Mouse (Mus musculus) heart, embryonic 10.5 days (tissue): Measurements from ENCODE around the gene 1700017B05Rik. TPM values are rescaled to one million over a fixed set of nuclear protein-coding genes. Genes with fewer than 3 reads are reported as not detected.

Experiments
- DNase-seq: peaks from one replicate; pipeline ENCODE4 v3.0.0-alpha.2; 2017; ENCODE audit warnings: low spot score
- H3K27ac ChIP-seq: fragments of 300-500 bp; sonication (generic); 2 replicates; pipeline ENCODE4 v1.5.1; 2016; ENCODE audit warnings: mild to moderate bottlenecking
- H3K27me3 ChIP-seq: fragments of 300-500 bp; sonication (generic); 2 replicates; pipeline ENCODE4 v1.6.1; 2016; ENCODE audit warnings: mild to moderate bottlenecking; ENCODE audit not compliant: poor library complexity, insufficient read depth, severe bottlenecking
- H3K36me3 ChIP-seq: fragments of 300-500 bp; sonication (generic); 2 replicates; pipeline ENCODE4 v1.6.1; 2016; ENCODE audit warnings: mild to moderate bottlenecking, moderate library complexity
- H3K4me1 ChIP-seq: fragments of 300-500 bp; sonication (generic); 2 replicates; pipeline ENCODE4 v1.6.1; 2016; ENCODE audit warnings: mild to moderate bottlenecking
- H3K4me3 ChIP-seq: fragments of 300-500 bp; sonication (generic); 2 replicates; pipeline ENCODE4 v1.5.1; 2016; ENCODE audit warnings: mild to moderate bottlenecking, moderate library complexity
- H3K9me3 ChIP-seq: fragments of 300-500 bp; sonication (generic); 2 replicates; pipeline ENCODE4 v1.6.1; 2016; ENCODE audit warnings: mild to moderate bottlenecking, moderate library complexity
- WGBS: fragments of 180-500 bp; shearing (Covaris S2); methylation state at CpG from one replicate; pipeline ENCODE4 v1.1.7; 2016; 5-methylcytosine and 5-hydroxymethylcytosine counted together
- polyA plus RNA-seq: library from polyadenylated mRNA; unstranded; fragments of >200 nt; fragmentation: Nextera tagmentation; extraction: Ambion mirVana; gene quantifications from 2 replicates; pipeline ENCODE4 v1.2.1, GENCODE M21; 2016

The 1700017B05Rik gene
- polyA plus RNA-seq, 1 experiment from 2014 or later = 31.3 TPM

GRCm38 (mm10) chr9:57254823-57255495, 7.5 kb downstream of the 1700017B05Rik start:
- H3K9me3 ChIP-seq = no peaks in the 10 kb centered on the region
- H3K27ac ChIP-seq = no peak overlapping the region
- 84% methylated on average over 9 of the region's 9 CpGs for whole genome bisulfite sequencing
- H3K36me3 ChIP-seq = peaks cover 79% of the 10 kb centered on the region
- DNase-seq = no peak
- no peaks in the 10 kb centered on the region for H3K27me3 ChIP-seq
- H3K4me3 ChIP-seq = no peak overlapping the region
- peaks cover 45% of the 10 kb centered on the region for H3K4me1 ChIP-seq

- no peak for DNase-seq
- H3K4me3 ChIP-seq = no peak overlapping the region
- H3K27ac ChIP-seq = no peak overlapping the region
- no peaks in the 10 kb centered on the region for H3K27me3 ChIP-seq
- peaks cover 79% of the 10 kb centered on the region for H3K36me3 ChIP-seq
- H3K9me3 ChIP-seq = no peaks in the 10 kb centered on the region
- WGBS = 87% methylated on average over 7 of the region's 7 CpGs
- peaks cover 42% of the 10 kb centered on the region for H3K4me1 ChIP-seq
These were observed 8.4 kb downstream of the 1700017B05Rik start for GRCm38 (mm10) chr9:57254061-57254460.

GRCm38 (mm10) chr9:57251139-57251538, 11.3 kb downstream of the 1700017B05Rik start:
- peaks cover 43% of the 10 kb centered on the region for H3K4me1 ChIP-seq
- WGBS = 92% methylated on average over 2 of the region's 2 CpGs
- no peak for DNase-seq
- H3K27ac ChIP-seq = no peak overlapping the region
- no peak overlapping the region for H3K4me3 ChIP-seq
- H3K36me3 ChIP-seq = peaks cover 51% of the 10 kb centered on the region
- H3K9me3 ChIP-seq = no peaks in the 10 kb centered on the region
- H3K27me3 ChIP-seq = no peaks in the 10 kb centered on the region

GRCm38 (mm10) chr9:57250026-57250425, 12.4 kb downstream of the 1700017B05Rik start:
- H3K27ac ChIP-seq = no peak overlapping the region
- peaks cover 43% of the 10 kb centered on the region for H3K4me1 ChIP-seq
- peaks cover 42% of the 10 kb centered on the region for H3K36me3 ChIP-seq
- 0 out of 2 replicates have a peak, but pooled peaks cover 8% of the 10 kb centered on the region for H3K27me3 ChIP-seq
- H3K4me3 ChIP-seq = no peak overlapping the region
- no peak for DNase-seq
- H3K9me3 ChIP-seq = no peaks in the 10 kb centered on the region
- 90% methylated on average over 4 of the region's 4 CpGs for WGBS

- Histone ChIP-seq H3K36me3 (peaks cover 24% of the 10 kb centered on the region), H3K9me3 (no peaks in the 10 kb centered on the region), H3K4me1 (peaks cover 41% of the 10 kb centered on the region), H3K27ac (no peak overlapping the region), H3K27me3 (peaks cover 15% of the 10 kb centered on the region; the same call in 1 of the 2 replicates), H3K4me3 (no peak overlapping the region)
- WGBS = 47% methylated on average over 7 of the region's 7 CpGs
- no peak for DNase-seq
These were observed 14.1 kb downstream of the 1700017B05Rik start for GRCm38 (mm10) chr9:57248030-57248942.

GRCm38 (mm10) chr9:57247201-57247671, 15.2 kb downstream of the 1700017B05Rik start:
- Histone ChIP-seq H3K9me3 (no peaks in the 10 kb centered on the region), H3K4me3 (no peak overlapping the region), H3K27ac (0 out of 2 replicates have a peak overlapping the region, but pooled peaks have one; percentile 16), H3K27me3 (peaks cover 16% of the 10 kb centered on the region), H3K36me3 (peaks cover 14% of the 10 kb centered on the region), H3K4me1 (peaks cover 36% of the 10 kb centered on the region)
- 62% methylated on average over 8 of the region's 8 CpGs for WGBS
- DNase-seq = no peak

GRCm38 (mm10) chr9:57246482-57246881, 15.9 kb downstream of the 1700017B05Rik start:
- Histone ChIP-seq H3K9me3 (no peaks in the 10 kb centered on the region), H3K4me1 (peaks cover 34% of the 10 kb centered on the region), H3K27me3 (peaks cover 23% of the 10 kb centered on the region), H3K27ac (no peak overlapping the region), H3K4me3 (no peak overlapping the region), H3K36me3 (peaks cover 7% of the 10 kb centered on the region)
- no peak for DNase-seq
- 87% methylated on average over 5 of the region's 5 CpGs for WGBS

- peaks cover 29% of the 10 kb centered on the region for H3K4me1 ChIP-seq
- H3K27me3 ChIP-seq = peaks cover 26% of the 10 kb centered on the region
- H3K27ac ChIP-seq = no peak overlapping the region
- H3K4me3 ChIP-seq = no peak overlapping the region
- no peak for DNase-seq
- H3K36me3 ChIP-seq = no peaks in the 10 kb centered on the region
- no peaks in the 10 kb centered on the region for H3K9me3 ChIP-seq
- WGBS = 20% methylated on average over 7 of the region's 7 CpGs
These were observed 18.2 kb downstream of the 1700017B05Rik start for GRCm38 (mm10) chr9:57244106-57244685.

GRCm38 (mm10) chr9:57242916-57243315, 19.5 kb downstream of the 1700017B05Rik start:
- H3K27me3 ChIP-seq = peaks cover 26% of the 10 kb centered on the region
- no peaks in the 10 kb centered on the region for H3K9me3 ChIP-seq
- WGBS = 40% methylated on average over 5 of the region's 5 CpGs
- H3K27ac ChIP-seq = no peak overlapping the region
- H3K4me3 ChIP-seq = no peak overlapping the region
- H3K36me3 ChIP-seq = no peaks in the 10 kb centered on the region
- H3K4me1 ChIP-seq = peaks cover 22% of the 10 kb centered on the region
- no peak for DNase-seq

- 67% methylated on average over 5 of the region's 5 CpGs for WGBS
- no peak for DNase-seq
These were observed 21.3 kb downstream of the 1700017B05Rik start for GRCm38 (mm10) chr9:57241111-57241510.

GRCm38 (mm10) chr9:57238220-57238619, 24.2 kb downstream of the 1700017B05Rik start:
- Histone ChIP-seq H3K27ac (no peak overlapping the region), H3K27me3 (peaks cover 12% of the 10 kb centered on the region), H3K36me3 (no peaks in the 10 kb centered on the region), H3K4me3 (no peak overlapping the region), H3K4me1 (peaks cover 4% of the 10 kb centered on the region), H3K9me3 (no peaks in the 10 kb centered on the region)
- 74% methylated on average over 2 of the region's 2 CpGs for WGBS
- no peak for DNase-seq

More at GRCm38 (mm10) chr9:57241111-57241510, 21.3 kb downstream of the 1700017B05Rik start:
- Histone ChIP-seq H3K27me3 (peaks cover 26% of the 10 kb centered on the region), H3K4me3 (no peak overlapping the region), H3K4me1 (peaks cover 10% of the 10 kb centered on the region), H3K36me3 (no peaks in the 10 kb centered on the region), H3K9me3 (no peaks in the 10 kb centered on the region), H3K27ac (no peak overlapping the region)

- no peak overlapping the region for H3K4me3 ChIP-seq
- no peak overlapping the region for H3K27ac ChIP-seq
- peaks cover 12% of the 10 kb centered on the region for H3K27me3 ChIP-seq
- 75% methylated on average over 5 of the region's 5 CpGs for WGBS
- H3K9me3 ChIP-seq = no peaks in the 10 kb centered on the region
- no peak for DNase-seq
- peaks cover 4% of the 10 kb centered on the region for H3K4me1 ChIP-seq
- H3K36me3 ChIP-seq = no peaks in the 10 kb centered on the region
These were observed 24.7 kb downstream of the 1700017B05Rik start for GRCm38 (mm10) chr9:57237705-57238104.
